Mouse (Mus musculus) neural tube, embryonic 13.5 days (tissue): ENCODE results near the gene Crybg2. TPM values are rescaled to one million over a fixed set of nuclear protein-coding genes. Genes with fewer than 3 reads are reported as not detected.

Source experiments
- ATAC-seq: fragments of 200-750 bp; cut with Nextera tagmentation; 2 replicates; pipeline ENCODE4 v1.8.0; 2017; ENCODE audit warnings: low read depth, mild to moderate bottlenecking, moderate TSS enrichment, moderate library complexity
- H3K27ac ChIP-seq: fragments of 300-500 bp; sonication (generic); replicated peaks from 2 replicates; pipeline ENCODE4 v1.5.1; 2015; ENCODE audit warnings: moderate library complexity, mild to moderate bottlenecking, inconsistent platforms
- H3K27me3 ChIP-seq: fragments of 300-500 bp; sonication (generic); 2 replicates; pipeline ENCODE4 v1.6.1; 2015; ENCODE audit warnings: mild to moderate bottlenecking, inconsistent platforms
- H3K36me3 ChIP-seq: fragments of 300-500 bp; sonication (generic); 2 replicates; pipeline ENCODE4 v1.6.1; 2015; ENCODE audit warnings: mild to moderate bottlenecking, inconsistent platforms
- H3K4me1 ChIP-seq: fragments of 300-500 bp; sonication (generic); replicated peaks from 2 replicates; pipeline ENCODE4 v1.6.1; 2015; ENCODE audit warnings: inconsistent platforms
- H3K4me2 ChIP-seq: fragments of 300-500 bp; sonication (generic); 2 replicates; pipeline ENCODE4 v1.6.1; 2015; ENCODE audit warnings: inconsistent platforms, mild to moderate bottlenecking, moderate library complexity
- H3K4me3 ChIP-seq: fragments of 300-500 bp; sonication (generic); 2 replicates; pipeline ENCODE4 v1.5.1; 2015; ENCODE audit warnings: mild to moderate bottlenecking, inconsistent platforms
- H3K9ac ChIP-seq: fragments of 300-500 bp; sonication (generic); 2 replicates; pipeline ENCODE4 v1.6.1; 2015; ENCODE audit warnings: moderate library complexity, mild to moderate bottlenecking, inconsistent platforms
- H3K9me3 ChIP-seq: fragments of 300-500 bp; sonication (generic); 2 replicates; pipeline ENCODE4 v1.6.1; 2016; ENCODE audit warnings: inconsistent platforms
- WGBS: fragments of 180-500 bp; shearing (Covaris S2); methylation state at CpG from one replicate; pipeline ENCODE4 v1.1.7; 2015; 5-methylcytosine and 5-hydroxymethylcytosine counted together
- polyA plus RNA-seq: library from polyadenylated mRNA; unstranded; fragments of >200 nt; fragmentation: Nextera tagmentation; extraction: Ambion mirVana; gene quantifications from 2 replicates; pipeline ENCODE4 v1.2.1, GENCODE M21; 2015

The Crybg2 gene
- polyA plus RNA-seq, 1 experiment from 2014 or later, result 1.7 TPM

DNA sequence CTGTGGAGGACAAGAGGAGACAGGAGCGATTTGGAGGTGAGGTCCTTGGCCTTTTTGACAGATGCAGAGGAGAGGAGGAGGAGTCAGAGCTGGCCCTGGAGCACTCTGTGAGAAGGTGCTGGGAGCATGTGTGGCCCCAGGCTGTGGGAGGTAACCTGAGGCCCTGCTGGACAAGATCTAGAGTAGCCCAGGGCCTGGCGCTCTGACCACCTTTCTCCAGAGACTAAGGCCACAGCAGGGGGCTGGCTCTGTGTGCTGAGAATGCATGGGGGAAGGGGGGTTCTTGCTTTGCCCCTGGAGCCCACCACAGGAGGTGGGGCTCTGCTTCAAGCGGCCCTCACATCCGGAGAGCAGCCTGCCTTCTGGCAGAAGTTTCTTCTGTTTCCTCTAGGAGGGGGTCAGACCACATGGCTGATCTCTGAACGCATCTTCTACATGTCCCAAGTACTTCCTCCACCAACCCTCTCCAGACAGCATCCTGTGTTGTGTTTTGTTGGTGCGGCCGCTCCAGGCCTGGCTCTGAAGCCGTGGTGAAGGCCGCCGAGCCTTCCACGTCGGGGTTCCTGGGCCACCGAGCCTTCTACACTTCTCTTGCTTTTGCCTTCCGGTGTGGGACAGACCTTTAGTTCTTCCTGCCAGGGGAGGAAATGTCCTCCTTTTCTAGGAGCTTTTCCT, 57.6 kb downstream of the Crybg2 start:
- 79% methylated on average over 14 of the region's 14 CpGs for WGBS
- Histone ChIP-seq H3K27ac (no peak overlapping the region), H3K4me2 (no peak overlapping the region), H3K9me3 (no peaks in the 10 kb centered on the region), H3K27me3 (no peaks in the 10 kb centered on the region), H3K9ac (no peak overlapping the region), H3K36me3 (no peaks in the 10 kb centered on the region), H3K4me1 (peaks cover 13% of the 10 kb centered on the region), H3K4me3 (no peak overlapping the region)
- no peak for ATAC-seq

DNA sequence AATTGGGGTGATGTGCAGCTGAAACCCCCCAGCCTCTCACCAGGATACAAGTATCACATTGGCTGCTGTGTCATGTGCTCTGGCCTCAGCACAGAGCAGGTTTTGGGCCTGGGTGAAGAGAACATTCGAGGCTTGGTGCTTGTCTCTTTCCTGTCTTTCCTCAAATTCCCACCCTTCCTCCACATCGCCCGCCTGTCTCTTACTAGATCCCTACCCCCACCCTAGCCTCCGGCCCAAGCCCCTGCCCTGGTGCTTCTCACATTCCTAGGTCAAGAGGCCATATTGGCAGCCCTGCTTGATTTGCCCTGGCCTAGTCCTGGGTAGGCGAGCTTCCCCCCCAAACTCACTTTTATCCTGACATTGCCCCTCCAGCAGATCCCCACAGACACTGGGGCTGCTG, 58.4 kb downstream of the Crybg2 start:
- 0 out of 2 replicates have a peak overlapping the region, but pooled peaks have one; percentile 34 for H3K9ac ChIP-seq
- no peak overlapping the region for H3K4me3 ChIP-seq
- no peaks in the 10 kb centered on the region for H3K9me3 ChIP-seq
- no peaks in the 10 kb centered on the region for H3K27me3 ChIP-seq
- 80% methylated on average over 5 of the region's 5 CpGs for WGBS
- H3K36me3 ChIP-seq, result no peaks in the 10 kb centered on the region
- H3K4me1 ChIP-seq, result peaks cover 13% of the 10 kb centered on the region
- no peak for ATAC-seq
- H3K4me2 ChIP-seq, result no peak overlapping the region
- H3K27ac ChIP-seq, result no peak overlapping the region

DNA sequence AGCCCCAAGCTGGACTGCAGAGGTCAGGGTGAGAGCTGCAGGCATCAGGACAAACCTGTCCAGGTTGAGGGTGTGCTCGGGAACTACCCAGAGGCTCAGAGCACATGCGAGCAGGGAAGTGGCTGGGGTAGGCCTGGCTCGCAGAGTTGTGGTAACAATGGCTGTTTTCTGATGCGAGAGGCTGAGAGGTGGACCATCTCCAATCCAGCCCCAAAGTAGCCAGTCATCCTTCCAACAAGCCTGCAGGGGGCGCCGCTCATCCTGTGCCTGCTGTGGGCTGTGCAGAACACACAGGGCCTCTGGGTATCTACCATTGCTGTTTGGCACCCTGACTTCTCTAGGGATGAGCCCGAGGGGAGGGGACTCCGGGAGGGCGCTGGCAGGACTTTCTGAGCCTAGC, 59.0 kb downstream of the Crybg2 start:
- H3K36me3 ChIP-seq, result no peaks in the 10 kb centered on the region

DNA sequence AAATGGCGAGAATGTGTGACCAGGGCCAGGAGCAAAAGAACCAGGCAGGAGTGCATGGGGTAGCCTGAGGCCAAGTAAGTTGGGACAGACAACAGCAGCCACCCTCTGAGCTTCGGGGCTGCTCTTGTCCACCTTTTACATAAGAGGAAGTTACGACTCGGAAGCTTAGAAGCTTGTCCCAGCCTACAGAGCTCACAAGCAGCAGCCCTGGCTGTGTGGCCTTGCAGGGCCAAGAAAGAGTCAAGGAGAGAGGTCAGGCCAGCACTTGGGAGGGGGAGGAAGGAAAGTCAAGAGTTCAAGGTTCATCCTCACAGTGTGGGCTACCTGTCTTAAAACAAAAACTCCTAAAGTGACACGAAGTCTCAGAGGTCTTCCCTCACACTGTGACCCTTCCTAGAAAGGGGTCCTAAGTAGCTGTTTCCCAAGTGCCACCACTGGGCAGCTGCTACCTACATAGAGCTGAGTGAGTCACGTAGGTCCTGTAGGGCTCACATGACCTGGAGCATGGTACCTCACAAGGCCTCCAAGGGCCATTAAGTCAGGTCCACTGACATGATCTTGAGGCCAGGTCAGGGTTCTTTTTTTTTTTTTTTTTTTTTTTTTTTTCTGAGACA, 59.7 kb downstream of the Crybg2 start:
- Histone ChIP-seq H3K9me3 (no peaks in the 10 kb centered on the region), H3K9ac (no peak overlapping the region), H3K4me3 (no peak overlapping the region), H3K27me3 (no peaks in the 10 kb centered on the region), H3K4me2 (no peak overlapping the region), H3K36me3 (no peaks in the 10 kb centered on the region), H3K4me1 (peaks cover 16% of the 10 kb centered on the region), H3K27ac (no peak overlapping the region)
- ATAC-seq, result no peak
- 87% methylated on average over 6 of the region's 6 CpGs for WGBS

More for the DNA sequence above, 59.0 kb downstream of the Crybg2 start:
- ATAC-seq, result no peak
- WGBS, result 58% methylated on average over 9 of the region's 9 CpGs
- Histone ChIP-seq H3K27me3 (no peaks in the 10 kb centered on the region), H3K27ac (no peak overlapping the region), H3K4me3 (no peak overlapping the region), H3K4me1 (peaks cover 16% of the 10 kb centered on the region), H3K4me2 (no peak overlapping the region), H3K9me3 (no peaks in the 10 kb centered on the region), H3K9ac (no peak overlapping the region)

DNA sequence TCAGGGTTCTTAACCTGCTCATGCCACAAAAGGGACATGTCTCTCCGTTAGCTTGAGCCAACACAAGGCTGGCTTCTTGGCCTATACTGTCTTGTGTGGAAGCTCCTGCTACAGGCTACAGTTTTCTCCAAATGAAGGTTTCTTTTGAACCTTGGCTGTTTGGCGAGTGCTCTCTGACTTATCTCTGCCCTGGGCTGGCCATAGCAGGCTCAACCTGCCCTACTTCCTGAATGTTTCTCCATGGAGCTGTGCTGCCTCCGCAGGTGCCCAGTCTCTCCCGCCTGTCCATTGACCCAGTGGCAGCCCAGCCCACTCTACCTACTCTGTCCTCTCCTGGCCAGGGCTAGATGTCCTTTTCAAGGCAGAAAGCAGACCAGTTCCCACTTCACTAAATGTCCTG, 60.3 kb downstream of the Crybg2 start:
- H3K27me3 ChIP-seq, result no peaks in the 10 kb centered on the region
- H3K4me2 ChIP-seq, result no peak overlapping the region
- H3K4me1 ChIP-seq, result peaks cover 16% of the 10 kb centered on the region
- no peaks in the 10 kb centered on the region for H3K36me3 ChIP-seq
- WGBS, result 85% methylated on average over 4 of the region's 4 CpGs
- ATAC-seq, result no peak
- no peaks in the 10 kb centered on the region for H3K9me3 ChIP-seq
- H3K9ac ChIP-seq, result no peak overlapping the region
- no peak overlapping the region for H3K4me3 ChIP-seq
- H3K27ac ChIP-seq, result no peak overlapping the region

DNA sequence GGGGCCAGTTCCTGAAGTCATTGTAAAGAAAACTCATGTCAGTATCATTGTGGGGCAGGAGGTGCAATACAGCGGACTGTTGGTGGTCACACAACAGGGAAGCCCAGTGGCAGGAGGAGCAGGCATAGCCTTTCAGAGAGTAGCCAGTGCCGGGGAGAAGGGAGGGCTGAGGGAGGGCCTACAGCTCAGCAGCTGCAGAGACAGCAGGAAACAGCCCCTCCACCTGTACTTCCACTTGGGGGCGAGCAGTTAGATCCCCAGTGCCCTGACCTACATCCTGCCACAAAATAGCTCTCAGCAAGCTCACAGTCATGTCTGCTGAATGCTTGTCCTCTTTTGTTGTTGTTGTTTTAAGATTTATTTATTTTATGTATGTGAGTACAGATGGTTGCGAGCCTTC, 61.0 kb downstream of the Crybg2 start:
- no peak overlapping the region for H3K27ac ChIP-seq
- peaks cover 18% of the 10 kb centered on the region for H3K4me1 ChIP-seq
- no peak overlapping the region for H3K4me2 ChIP-seq
- no peak overlapping the region for H3K4me3 ChIP-seq
- no peaks in the 10 kb centered on the region for H3K36me3 ChIP-seq
- ATAC-seq, result no peak
- H3K27me3 ChIP-seq, result no peaks in the 10 kb centered on the region
- H3K9ac ChIP-seq, result no peak overlapping the region
- no peaks in the 10 kb centered on the region for H3K9me3 ChIP-seq
- WGBS, result 38% methylated on average over 4 of the region's 4 CpGs

DNA sequence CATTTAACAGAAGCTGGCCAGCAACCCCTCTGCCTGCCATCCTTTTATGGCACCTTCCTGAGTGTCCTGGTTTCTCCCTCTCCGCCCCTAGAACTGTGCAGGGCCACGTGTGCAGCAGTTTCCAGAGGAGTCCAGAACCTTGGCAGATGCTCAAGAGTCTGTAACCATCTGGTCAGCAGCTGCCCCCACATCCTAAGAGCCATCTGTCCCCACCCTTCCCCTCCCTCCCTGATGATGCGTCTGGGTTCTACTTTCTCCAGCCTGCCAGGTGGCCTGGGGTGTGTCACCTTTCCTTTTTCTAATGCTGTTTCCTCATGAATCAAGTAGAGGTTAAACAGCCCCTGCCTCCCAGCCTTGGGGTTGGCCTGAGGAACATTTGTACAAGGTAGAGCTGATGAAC, 61.7 kb downstream of the Crybg2 start:
- no peaks in the 10 kb centered on the region for H3K36me3 ChIP-seq
- ATAC-seq, result no peak
- no peak overlapping the region for H3K4me2 ChIP-seq
- H3K27me3 ChIP-seq, result no peaks in the 10 kb centered on the region
- no peaks in the 10 kb centered on the region for H3K9me3 ChIP-seq
- no peak overlapping the region for H3K9ac ChIP-seq
- H3K27ac ChIP-seq, result no peak overlapping the region
- WGBS, result 35% methylated on average over 3 of the region's 3 CpGs
- peaks cover 25% of the 10 kb centered on the region for H3K4me1 ChIP-seq
- no peak overlapping the region for H3K4me3 ChIP-seq

DNA sequence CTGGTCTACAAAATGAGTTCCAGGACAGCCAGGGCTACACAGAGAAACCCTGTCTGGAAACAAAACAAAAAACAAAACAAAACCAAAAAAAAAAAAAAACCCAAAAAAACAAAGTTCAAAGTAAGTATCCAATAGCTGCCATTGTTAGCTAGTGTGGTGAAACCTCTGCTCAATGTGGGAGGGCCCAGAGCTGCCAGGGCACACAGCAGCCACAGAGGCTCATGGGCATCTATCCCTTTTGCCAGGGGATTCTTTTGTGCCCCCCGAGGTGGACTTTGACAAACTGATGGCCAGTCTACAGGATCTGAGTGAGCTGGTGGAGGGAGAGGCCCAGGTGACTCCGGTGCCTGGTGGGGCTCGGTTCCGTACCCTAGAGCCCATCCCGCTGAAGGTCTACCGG, 62.5 kb downstream of the Crybg2 start:
- H3K4me1 ChIP-seq, result peaks cover 34% of the 10 kb centered on the region
- no peak overlapping the region for H3K4me2 ChIP-seq
- no peak overlapping the region for H3K9ac ChIP-seq
- no peak for ATAC-seq
- no peak overlapping the region for H3K27ac ChIP-seq
- no peaks in the 10 kb centered on the region for H3K36me3 ChIP-seq
- WGBS, result 94% methylated on average over 6 of the region's 6 CpGs
- no peak overlapping the region for H3K4me3 ChIP-seq
- no peaks in the 10 kb centered on the region for H3K9me3 ChIP-seq
- H3K27me3 ChIP-seq, result no peaks in the 10 kb centered on the region

DNA sequence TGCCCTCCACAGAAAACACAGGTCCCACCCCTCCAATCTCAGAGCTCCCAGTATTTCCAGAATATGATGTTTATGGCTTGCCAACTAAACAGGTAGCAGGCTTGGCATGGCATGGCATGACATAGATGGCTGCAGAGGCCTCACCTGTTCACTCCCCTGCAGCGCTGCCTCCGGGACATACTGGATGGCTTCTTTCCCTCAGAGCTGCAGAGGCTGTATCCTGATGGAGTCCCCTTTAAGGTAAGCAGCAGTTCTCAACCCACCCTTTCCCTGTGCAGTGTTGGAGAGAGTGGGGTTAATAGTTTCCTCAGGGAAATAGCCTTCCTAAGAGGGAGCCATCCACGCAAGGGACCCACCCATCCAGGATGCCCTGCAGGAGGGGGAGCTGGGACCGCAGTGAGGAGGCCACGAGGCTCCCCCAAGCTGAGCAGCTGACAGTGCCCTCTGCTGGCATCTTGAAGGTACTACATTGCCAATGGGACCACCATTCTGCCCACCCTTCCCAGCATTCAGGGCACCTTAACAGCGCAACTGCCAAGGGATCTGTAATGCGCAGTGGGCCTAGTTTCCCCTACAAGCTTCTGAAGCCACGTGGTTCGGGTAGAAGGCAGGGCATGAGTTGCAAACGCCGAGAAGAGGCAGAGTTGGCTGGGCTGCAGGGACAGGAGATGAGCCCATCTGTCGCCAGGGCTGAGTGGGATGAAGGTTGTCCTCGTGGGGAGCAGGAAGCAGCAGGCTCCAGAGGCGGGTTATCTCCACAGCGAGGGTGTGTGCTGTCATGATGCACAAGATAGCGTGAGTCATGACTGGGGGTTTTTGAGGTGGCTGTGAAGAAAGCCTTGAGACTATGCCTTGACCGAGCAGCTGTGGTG, 63.3 kb downstream of the Crybg2 start:
- H3K4me2 ChIP-seq, result no peak overlapping the region
- ATAC-seq, result no peak
- no peaks in the 10 kb centered on the region for H3K9me3 ChIP-seq
- H3K27me3 ChIP-seq, result no peaks in the 10 kb centered on the region
- WGBS, result 25% methylated on average over 17 of the region's 17 CpGs
- H3K4me1 ChIP-seq, result peaks cover 36% of the 10 kb centered on the region
- H3K9ac ChIP-seq, result no peak overlapping the region
- H3K4me3 ChIP-seq, result no peak overlapping the region
- H3K36me3 ChIP-seq, result no peaks in the 10 kb centered on the region
- no peak overlapping the region for H3K27ac ChIP-seq

DNA sequence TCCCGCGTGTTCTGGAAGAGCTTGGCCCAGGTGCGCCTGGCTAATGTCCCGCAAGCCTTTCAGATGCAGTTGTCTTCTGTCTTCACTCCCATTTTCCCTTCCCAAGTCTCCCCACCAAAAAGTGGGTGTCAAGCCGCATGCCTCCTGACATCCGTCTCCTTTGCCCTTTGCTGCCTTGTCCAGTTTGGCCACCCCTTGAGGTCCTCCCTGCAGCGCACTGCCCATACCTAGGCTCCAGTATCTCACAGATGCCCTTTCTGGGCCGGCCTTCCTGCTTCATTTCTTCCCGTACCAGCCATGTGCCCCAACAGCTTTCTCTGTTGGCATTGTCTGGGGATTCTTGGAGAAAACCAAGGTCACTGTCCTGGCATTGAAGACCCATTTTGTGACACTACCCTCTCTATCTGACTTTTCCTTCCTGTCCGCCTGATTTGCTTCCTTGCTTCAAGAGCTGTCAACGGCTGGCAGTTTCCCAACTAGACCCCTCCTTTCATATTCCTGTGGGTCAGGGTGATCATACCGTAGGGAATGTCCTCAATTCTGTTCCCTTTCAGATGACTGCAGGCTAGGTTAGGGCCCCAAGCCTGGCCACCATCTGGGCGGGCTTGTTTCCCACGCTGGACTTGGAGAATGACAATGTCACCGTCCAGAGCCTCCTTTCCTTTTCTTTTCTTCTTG, 64.9 kb downstream of the Crybg2 start:
- H3K27ac ChIP-seq, result no peak overlapping the region
- H3K9ac ChIP-seq, result no peak overlapping the region
- peaks cover 43% of the 10 kb centered on the region for H3K4me1 ChIP-seq
- no peaks in the 10 kb centered on the region for H3K27me3 ChIP-seq
- ATAC-seq, result no peak
- H3K36me3 ChIP-seq, result peaks cover 2% of the 10 kb centered on the region; the same call in 1 of the 2 replicates
- H3K9me3 ChIP-seq, result no peaks in the 10 kb centered on the region
- H3K4me2 ChIP-seq, result no peak overlapping the region
- H3K4me3 ChIP-seq, result no peak overlapping the region
- 88% methylated on average over 15 of the region's 15 CpGs for WGBS

DNA sequence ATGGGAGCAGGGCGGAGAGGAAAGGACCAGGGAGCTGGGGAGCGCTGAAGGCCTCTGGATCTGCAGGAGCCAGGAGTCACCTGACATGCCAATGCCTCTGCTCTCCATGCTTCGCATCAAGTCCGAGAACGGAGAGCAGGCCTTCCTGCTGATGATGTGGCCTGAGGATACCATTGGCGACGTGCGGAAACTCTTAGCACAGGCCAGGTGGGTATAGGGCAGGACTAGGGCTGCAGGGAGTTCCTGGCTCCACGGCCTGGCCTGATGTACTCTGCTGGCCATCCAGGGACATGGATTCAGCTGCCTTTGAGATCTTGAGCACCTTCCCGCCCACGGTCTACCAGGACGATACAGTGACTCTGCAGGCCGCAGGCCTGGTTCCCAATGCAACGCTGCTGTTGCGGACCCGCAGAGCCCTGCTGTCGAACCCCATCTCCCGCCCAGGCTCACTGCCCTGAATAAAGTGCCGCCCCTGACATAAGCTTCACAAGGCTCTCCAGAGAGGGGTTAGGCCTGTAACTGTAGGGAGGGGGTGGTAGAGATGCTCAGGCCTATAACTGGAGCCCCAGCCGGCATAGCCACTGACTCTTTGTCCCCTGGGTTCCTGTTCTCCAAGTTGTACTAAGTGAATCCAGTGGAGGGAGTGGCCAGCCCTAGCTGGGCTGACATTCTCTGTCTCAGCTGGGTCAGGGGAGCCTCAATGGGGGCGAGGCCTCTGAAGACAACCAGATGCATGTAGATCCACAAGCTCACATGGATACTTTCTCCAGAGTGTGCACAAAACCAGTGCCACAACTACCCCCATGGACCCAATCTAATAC, 65.9 kb downstream of the Crybg2 start:
- Histone ChIP-seq H3K9ac (peak overlapping the region; percentile 94; the same call in 1 of the 2 replicates), H3K9me3 (no peaks in the 10 kb centered on the region), H3K4me3 (no peak overlapping the region), H3K4me2 (peak overlapping the region; percentile 77; the same call in 1 of the 2 replicates), H3K27me3 (no peaks in the 10 kb centered on the region), H3K4me1 (peaks cover 39% of the 10 kb centered on the region), H3K36me3 (peaks cover 11% of the 10 kb centered on the region; the same call in 1 of the 2 replicates), H3K27ac (no peak overlapping the region)
- 89% methylated on average over 21 of the region's 21 CpGs for WGBS
- no peak for ATAC-seq
